Mouse (Mus musculus) neural tube, embryonic 11.5 days (tissue): ENCODE data around the gene Cd320. TPM values are rescaled to one million over a fixed set of nuclear protein-coding genes. Genes with fewer than 3 reads are reported as not detected.
"Not testable (repeated sequence)": the region's sequence is repeated elsewhere in the genome, so short reads cannot be mapped to it uniquely, and the experiment has no call there.

Experiments
- ATAC-seq: fragments of 200-750 bp; cut with Nextera tagmentation; 2 replicates; pipeline ENCODE4 v1.8.0; 2017; ENCODE audit warnings: moderate number of reproducible peaks, mild to moderate bottlenecking, moderate TSS enrichment, moderate library complexity; ENCODE audit not compliant: insufficient read depth, low FRiP score, low TSS enrichment
- DNase-seq: peaks from one replicate; pipeline ENCODE4 v3.0.0-alpha.2; 2015; ENCODE audit warnings: low spot score
- H3K27ac ChIP-seq: fragments of 300-500 bp; sonication (generic); 2 replicates; pipeline ENCODE4 v1.5.1; 2014; ENCODE audit warnings: low read depth, mild to moderate bottlenecking, low read length
- H3K27me3 ChIP-seq: fragments of 300-500 bp; sonication (generic); 2 replicates; pipeline ENCODE4 v1.6.1; 2014; ENCODE audit warnings: mild to moderate bottlenecking, low read length, mixed read lengths; ENCODE audit not compliant: control insufficient read depth, insufficient read depth
- H3K36me3 ChIP-seq: fragments of 300-500 bp; sonication (generic); 2 replicates; pipeline ENCODE4 v1.6.1; 2014; ENCODE audit warnings: mild to moderate bottlenecking, low read length, moderate library complexity, mixed read lengths; ENCODE audit not compliant: control insufficient read depth, insufficient read depth
- H3K4me1 ChIP-seq: fragments of 300-500 bp; sonication (generic); 2 replicates; pipeline ENCODE4 v1.6.1; 2014; ENCODE audit warnings: low read length, mixed read lengths; ENCODE audit not compliant: control insufficient read depth, insufficient read depth
- H3K4me2 ChIP-seq: fragments of 300-500 bp; sonication (generic); 2 replicates; pipeline ENCODE4 v1.6.1; 2014; ENCODE audit warnings: low read depth, mild to moderate bottlenecking, moderate library complexity
- H3K4me3 ChIP-seq: fragments of 300-500 bp; sonication (generic); 2 replicates; pipeline ENCODE4 v1.5.1; 2014; ENCODE audit warnings: low read depth, low read length
- H3K9ac ChIP-seq: fragments of 300-500 bp; sonication (generic); 2 replicates; pipeline ENCODE4 v1.6.1; 2014; ENCODE audit warnings: mild to moderate bottlenecking, low read length
- H3K9me3 ChIP-seq: fragments of 300-500 bp; sonication (generic); 2 replicates; pipeline ENCODE4 v1.6.1; 2016; ENCODE audit warnings: low read length; ENCODE audit not compliant: control insufficient read depth
- WGBS: fragments of 180-500 bp; shearing (Covaris S2); extraction: QIAGEN DNeasy Blood & Tissue Kit; methylation state at CpG from one replicate; pipeline ENCODE4 v1.1.7; 2014; 5-methylcytosine and 5-hydroxymethylcytosine counted together
- polyA plus RNA-seq: library from polyadenylated mRNA; unstranded; fragments of >200 nt; fragmentation: Nextera tagmentation; extraction: Ambion mirVana; gene quantifications from 2 replicates; pipeline ENCODE4 v1.2.1, GENCODE M21; 2014

Gene Cd320
- polyA plus RNA-seq, 1 experiment from 2014 or later: 79.1 TPM

- H3K36me3 ChIP-seq, H3K27ac ChIP-seq, H3K4me1 ChIP-seq, H3K4me3 ChIP-seq, H3K9me3 ChIP-seq, H3K9ac ChIP-seq, H3K27me3 ChIP-seq, H3K4me2 ChIP-seq, DNase-seq, ATAC-seq: not testable (repeated sequence)
- 81% methylated on average over 2 of the region's 2 CpGs for WGBS
These were observed 44.9 kb downstream of the Cd320 start for GRCm38 (mm10) chr17:33887802-33888201.

GRCm38 (mm10) chr17:33888230-33888629 is 45.3 kb downstream of the Cd320 start:
- H3K4me3 ChIP-seq, H3K4me2 ChIP-seq, H3K36me3 ChIP-seq, DNase-seq, ATAC-seq, H3K27me3 ChIP-seq, H3K4me1 ChIP-seq, H3K9me3 ChIP-seq, H3K27ac ChIP-seq, H3K9ac ChIP-seq: not testable (repeated sequence)

- under 1% methylated on average over 37 of the region's 44 CpGs for WGBS
- not testable (repeated sequence) for H3K36me3 ChIP-seq, H3K9me3 ChIP-seq, H3K4me1 ChIP-seq, DNase-seq, H3K27me3 ChIP-seq
- Histone ChIP-seq H3K9ac (peak overlapping the region; percentile 61), H3K4me3 (peak overlapping the region; percentile 64), H3K27ac (0 out of 2 replicates have a peak overlapping the region, but pooled peaks have one; percentile 20), H3K4me2 (peak overlapping the region; percentile 55)
- ATAC-seq: peak; percentile 53
These were observed 47.1 kb downstream of the Cd320 start for GRCm38 (mm10) chr17:33889941-33890532.

- peak; percentile 100 for DNase-seq
- WGBS: under 1% methylated on average over 48 of the region's 49 CpGs
- peak within 1 kb of the TSS; percentile 55 for H3K4me2 ChIP-seq
- ATAC-seq: peak; percentile 97
- H3K9ac ChIP-seq: peak within 1 kb of the TSS; percentile 61
- H3K36me3 ChIP-seq: peaks cover 6% of the 10 kb centered on the region; the same call in 1 of the 2 replicates
- H3K4me1 ChIP-seq: peaks cover 9% of the 10 kb centered on the region
- no peaks in the 10 kb centered on the region for H3K27me3 ChIP-seq
- H3K9me3 ChIP-seq: no peaks in the 10 kb centered on the region
- H3K4me3 ChIP-seq: peak within 1 kb of the TSS; percentile 64
- H3K27ac ChIP-seq: 0 out of 2 replicates have a peak within 1 kb of the TSS, but pooled peaks have one; percentile 20
These were observed 47.7 kb downstream of the Cd320 start, which contains the start of gene Kifc1 for GRCm38 (mm10) chr17:33890533-33891059. TSS of gene Kifc1 (minus strand) at chr17:33890661.

GRCm38 (mm10) chr17:33891357-33891756 is 48.5 kb downstream of the Cd320 start:
- ATAC-seq (no peak), DNase-seq (no peak)
- Histone ChIP-seq H3K36me3 (no peaks in the 10 kb centered on the region), H3K9ac (no peak overlapping the region), H3K9me3 (no peaks in the 10 kb centered on the region), H3K27me3 (no peaks in the 10 kb centered on the region), H3K27ac (no peak overlapping the region), H3K4me2 (no peak overlapping the region), H3K4me1 (peaks cover 9% of the 10 kb centered on the region), H3K4me3 (no peak overlapping the region)
- WGBS: 74% methylated on average over 2 of the region's 2 CpGs

- not testable (repeated sequence) for H3K4me3 ChIP-seq, DNase-seq, H3K27me3 ChIP-seq, H3K36me3 ChIP-seq, H3K4me1 ChIP-seq, H3K9ac ChIP-seq, H3K9me3 ChIP-seq, H3K27ac ChIP-seq, ATAC-seq, H3K4me2 ChIP-seq
- 73% methylated on average over 6 of the region's 6 CpGs for WGBS
These were observed 49.0 kb downstream of the Cd320 start for GRCm38 (mm10) chr17:33891892-33892291.

- DNase-seq (no peak), ATAC-seq (no peak)
- no peaks in the 10 kb centered on the region for H3K27me3 ChIP-seq
- H3K9ac ChIP-seq: no peak overlapping the region
- H3K4me2 ChIP-seq: no peak overlapping the region
- 24% methylated on average over 7 of the region's 7 CpGs for WGBS
- H3K9me3 ChIP-seq: no peaks in the 10 kb centered on the region
- peaks cover 9% of the 10 kb centered on the region for H3K4me1 ChIP-seq
- no peaks in the 10 kb centered on the region for H3K36me3 ChIP-seq
- no peak overlapping the region for H3K27ac ChIP-seq
- no peak overlapping the region for H3K4me3 ChIP-seq
These were observed 49.5 kb downstream of the Cd320 start for GRCm38 (mm10) chr17:33892429-33892828.

- not testable (repeated sequence) for H3K4me2 ChIP-seq, H3K27ac ChIP-seq, H3K9ac ChIP-seq, ATAC-seq, H3K36me3 ChIP-seq, H3K4me1 ChIP-seq, H3K9me3 ChIP-seq, H3K4me3 ChIP-seq, H3K27me3 ChIP-seq, DNase-seq
- 81% methylated on average over 4 of the region's 4 CpGs for WGBS
These were observed 50.1 kb downstream of the Cd320 start for GRCm38 (mm10) chr17:33893011-33893410.

- DNase-seq (peak; percentile 68), ATAC-seq (no peak)
- Histone ChIP-seq H3K4me1 (no peaks in the 10 kb centered on the region), H3K9ac (no peak overlapping the region), H3K27ac (no peak overlapping the region), H3K4me2 (no peak overlapping the region), H3K9me3 (no peaks in the 10 kb centered on the region), H3K36me3 (no peaks in the 10 kb centered on the region), H3K4me3 (no peak overlapping the region), H3K27me3 (no peaks in the 10 kb centered on the region)
- WGBS: 48% methylated on average over 6 of the region's 6 CpGs
These were observed 54.4 kb downstream of the Cd320 start for GRCm38 (mm10) chr17:33897114-33897794.
